In genomic region chr15:78587050-78587994, GRCm38 (mm10) we compare ENCODE assay signal across 8 mouse cellular contexts. TPM values are rescaled to one million over a fixed set of nuclear protein-coding genes. Genes with fewer than 3 reads are reported as not detected.
A peak's percentile ranks its signal among the peaks of the same experiment; 100 is the strongest.
DNase-seq lines count a peak whose midpoint lies in the region; ATAC-seq and TF ChIP-seq lines count a peak whose summit lies in the region.

No protein-coding gene starts in this region.

- peak; percentile 79 for ATAC-seq in forebrain, embryonic 12.5 days (ENCODE audit: low FRiP score)
- peak; percentile 60; the same call in 1 of the 2 replicates for ATAC-seq in liver, embryonic 14.5 days (ENCODE audit: insufficient read depth)
- peak; percentile 79 for ATAC-seq in neural tube, embryonic 12.5 days (ENCODE audit: low FRiP score, low read depth)
- ATAC-seq in stomach, postnatal 0 days (ENCODE audit: low FRiP score, low TSS enrichment): peak; percentile 84

- H3K4me2 ChIP-seq in forebrain, embryonic 12.5 days: no peak overlapping the region
- H3K4me2 ChIP-seq in liver, embryonic 14.5 days (ENCODE audit: low read depth): no peak overlapping the region
- H3K4me2 ChIP-seq in neural tube, embryonic 12.5 days (replicated peaks): no peak overlapping the region
- no peak overlapping the region for H3K4me2 ChIP-seq in stomach, postnatal 0 days (replicated peaks; ENCODE audit: low read depth)

- peak; percentile 91 for DNase-seq in CD4-positive, CD25-positive, alpha-beta regulatory T cell, adult 2 months (ENCODE audit: low read depth, low spot score)
- peak; percentile 51 for DNase-seq in c-Kit-negative CD71-positive TER-119-positive erythroid progenitor cells, embryonic 14.5 days (ENCODE audit: low read depth, low spot score)
- DNase-seq in heart, postnatal 10 days: peak; percentile 85 to 93
- DNase-seq in kidney, postnatal 36 days: peak; percentile 81 to 92
- DNase-seq in liver, embryonic 14.5 days (ENCODE audit: low read depth in 3 of 3, low spot score in 3 of 3): peak in 1 of 3 experiments; percentile 57
- peak; percentile 86 for DNase-seq in stomach, postnatal 0 days (ENCODE audit: low spot score)

- no peak overlapping the region for H3K9ac ChIP-seq in forebrain, embryonic 12.5 days
- no peak overlapping the region for H3K9ac ChIP-seq in liver, embryonic 14.5 days (replicated peaks)
- no peak overlapping the region for H3K9ac ChIP-seq in neural tube, embryonic 12.5 days
- no peak overlapping the region for H3K9ac ChIP-seq in stomach, postnatal 0 days (ENCODE audit: low read length)

- no peaks in the 10 kb centered on the region; the same call in 1 of the 2 replicates for H3K4me1 ChIP-seq in forebrain, embryonic 12.5 days
- H3K4me1 ChIP-seq in liver, embryonic 14.5 days (replicated peaks; ENCODE audit: control insufficient read depth in 2 of 2, insufficient read depth in 2 of 2, low read length in 1 of 2): peaks cover 0 to 8% of the 10 kb centered on the region in 2 experiments; a peak in 2 of 4 replicates
- H3K4me1 ChIP-seq in neural tube, embryonic 12.5 days: no peaks in the 10 kb centered on the region
- H3K4me1 ChIP-seq in stomach, postnatal 0 days (replicated peaks; ENCODE audit: control insufficient read depth, insufficient read depth): no peaks in the 10 kb centered on the region

- intact Hi-C loops in heart, postnatal 10 days (cut with DNase I): loop anchor here (1.0 kb wide), 1 partner anchor 157 kb away; no protein-coding TSS in a partner anchor

- no peak overlapping the region for H3K4me3 ChIP-seq in forebrain, embryonic 12.5 days (replicated peaks)
- no peak overlapping the region for H3K4me3 ChIP-seq in liver, embryonic 14.5 days (ENCODE audit: insufficient read depth in 1 of 2, low read depth in 2 of 2, low read length in 2 of 2)
- H3K4me3 ChIP-seq in neural tube, embryonic 12.5 days: no peak overlapping the region
- no peak overlapping the region for H3K4me3 ChIP-seq in stomach, postnatal 0 days (ENCODE audit: low read depth, low read length)

- no peaks in the 10 kb centered on the region for H3K36me3 ChIP-seq in forebrain, embryonic 12.5 days (replicated peaks)
- H3K36me3 ChIP-seq in liver, embryonic 14.5 days (replicated peaks; ENCODE audit: control insufficient read depth, insufficient read depth, low read depth): no peaks in the 10 kb centered on the region
- H3K36me3 ChIP-seq in neural tube, embryonic 12.5 days: no peaks in the 10 kb centered on the region
- H3K36me3 ChIP-seq in stomach, postnatal 0 days (ENCODE audit: control insufficient read depth, insufficient read depth, low read length): no peaks in the 10 kb centered on the region

- peak; percentile 97 for TF ChIP-seq CTCF in liver, embryonic 14.5 days (IDR thresholded peaks at IDR 0.05; ENCODE audit: low read depth)
- TF ChIP-seq CTCF in stomach, postnatal 0 days (IDR thresholded peaks at IDR 0.05; ENCODE audit: low read depth): peak; percentile 96

- 0 out of 2 replicates have a peak, but pooled peaks cover 5% of the 10 kb centered on the region for H3K9me3 ChIP-seq in forebrain, embryonic 12.5 days
- no peaks in the 10 kb centered on the region for H3K9me3 ChIP-seq in liver, embryonic 14.5 days (ENCODE audit: control insufficient read depth, low read length)
- peaks cover 8% of the 10 kb centered on the region; the same call in 1 of the 2 replicates for H3K9me3 ChIP-seq in neural tube, embryonic 12.5 days
- no peaks in the 10 kb centered on the region for H3K9me3 ChIP-seq in stomach, postnatal 0 days (ENCODE audit: control insufficient read depth, low read length)

- no peak overlapping the region for H3K27ac ChIP-seq in forebrain, embryonic 12.5 days
- no peak overlapping the region for H3K27ac ChIP-seq in liver, embryonic 14.5 days
- no peak overlapping the region for H3K27ac ChIP-seq in neural tube, embryonic 12.5 days
- H3K27ac ChIP-seq in stomach, postnatal 0 days (replicated peaks): no peak overlapping the region

- no peak for TF ChIP-seq EP300 in liver, embryonic 14.5 days (IDR thresholded peaks at IDR 0.05; ENCODE audit: low read depth)
- TF ChIP-seq EP300 in stomach, postnatal 0 days (optimal IDR thresholded peaks at IDR 0.05): no peak

- H3K27me3 ChIP-seq in forebrain, embryonic 12.5 days: peaks cover 9% of the 10 kb centered on the region
- H3K27me3 ChIP-seq in liver, embryonic 14.5 days (ENCODE audit: control insufficient read depth, insufficient read depth, low read length): no peaks in the 10 kb centered on the region
- no peaks in the 10 kb centered on the region for H3K27me3 ChIP-seq in neural tube, embryonic 12.5 days (replicated peaks)
- H3K27me3 ChIP-seq in stomach, postnatal 0 days (ENCODE audit: control insufficient read depth, insufficient read depth, low read length): no peaks in the 10 kb centered on the region

- 51% methylated on average over 18 of the region's 18 CpGs for WGBS in forebrain, embryonic 12.5 days
- 51% methylated on average over 18 of the region's 18 CpGs for WGBS in liver, embryonic 14.5 days (ENCODE audit: insufficient replicate concordance)
- WGBS in neural tube, embryonic 12.5 days: 57% methylated on average over 18 of the region's 18 CpGs
- 55% methylated on average over 18 of the region's 18 CpGs for WGBS in stomach, postnatal 0 days

RNA-seq across cellular contexts. Expression of gene Cyth4, which starts 9.5 kb away (rescaled TPM):
- polyA plus RNA-seq in forebrain, embryonic 12.5 days (2016; fragmentation: Nextera tagmentation; extraction: Ambion mirVana): 3.5 and 4.5 TPM in 2 replicates
- total RNA-seq in heart, postnatal 10 days (2021): 1 to 10 TPM; 4.8 to 6.9 TPM
- polyA plus RNA-seq in liver, embryonic 14.5 days (2012; rRNA removed): 6.4 and 7.6 TPM in 2 replicates
- polyA plus RNA-seq in liver, embryonic 14.5 days (2014; fragmentation: Nextera tagmentation; extraction: Ambion mirVana): 4.3 and 4.9 TPM in 2 replicates
- 6.4 and 6.6 TPM in 2 replicates for polyA plus RNA-seq in neural tube, embryonic 12.5 days (2016; fragmentation: Nextera tagmentation; extraction: Ambion mirVana)
- 5.2 and 5.8 TPM in 2 replicates for polyA plus RNA-seq in stomach, postnatal 0 days (2015; fragmentation: Nextera tagmentation; extraction: Ambion mirVana)

RNA-seq across cellular contexts. Expression of gene Rac2, which starts 14.7 kb away (rescaled TPM):
- polyA plus RNA-seq in forebrain, embryonic 12.5 days (2016; fragmentation: Nextera tagmentation; extraction: Ambion mirVana): 2.6 and 4.6 TPM in 2 replicates
- total RNA-seq in heart, postnatal 10 days (2021): 1 to 10 TPM; 4.6 to 4.7 TPM
- 57.5 and 69.6 TPM in 2 replicates for polyA plus RNA-seq in liver, embryonic 14.5 days (2012; rRNA removed)
- polyA plus RNA-seq in liver, embryonic 14.5 days (2014; fragmentation: Nextera tagmentation; extraction: Ambion mirVana): 108 and 117 TPM in 2 replicates
- polyA plus RNA-seq in neural tube, embryonic 12.5 days (2016; fragmentation: Nextera tagmentation; extraction: Ambion mirVana): 7.7 and 9.0 TPM in 2 replicates
- 6.4 and 8.0 TPM in 2 replicates for polyA plus RNA-seq in stomach, postnatal 0 days (2015; fragmentation: Nextera tagmentation; extraction: Ambion mirVana)

RNA-seq across cellular contexts. Expression of gene Sstr3, which starts 42.8 kb away (rescaled TPM):
- polyA plus RNA-seq in forebrain, embryonic 12.5 days (2016; fragmentation: Nextera tagmentation; extraction: Ambion mirVana): 0.32 and 0.35 TPM in 2 replicates
- total RNA-seq in heart, postnatal 10 days (2021): under 1 TPM in 1 of 2 experiments, not detected in 1; 0.20 TPM
- 0.01 and 0.02 TPM in 2 replicates for polyA plus RNA-seq in liver, embryonic 14.5 days (2012; rRNA removed)
- 0.03 TPM in 1 of 2 replicates, not detected in the other for polyA plus RNA-seq in liver, embryonic 14.5 days (2014; fragmentation: Nextera tagmentation; extraction: Ambion mirVana)
- 0.18 and 0.24 TPM in 2 replicates for polyA plus RNA-seq in neural tube, embryonic 12.5 days (2016; fragmentation: Nextera tagmentation; extraction: Ambion mirVana)
- 0.02 and 0.08 TPM in 2 replicates for polyA plus RNA-seq in stomach, postnatal 0 days (2015; fragmentation: Nextera tagmentation; extraction: Ambion mirVana)

RNA-seq across cellular contexts. Expression of gene C1qtnf6, which starts 56.1 kb away (rescaled TPM):
- 6.2 and 7.6 TPM in 2 replicates for polyA plus RNA-seq in forebrain, embryonic 12.5 days (2016; fragmentation: Nextera tagmentation; extraction: Ambion mirVana)
- total RNA-seq in heart, postnatal 10 days (2021): 10 to 100 TPM; 89.5 to 98.7 TPM
- 4.1 and 4.6 TPM in 2 replicates for polyA plus RNA-seq in liver, embryonic 14.5 days (2012; rRNA removed)
- polyA plus RNA-seq in liver, embryonic 14.5 days (2014; fragmentation: Nextera tagmentation; extraction: Ambion mirVana): 4.7 and 5.0 TPM in 2 replicates
- polyA plus RNA-seq in neural tube, embryonic 12.5 days (2016; fragmentation: Nextera tagmentation; extraction: Ambion mirVana): 7.1 and 8.7 TPM in 2 replicates
- polyA plus RNA-seq in stomach, postnatal 0 days (2015; fragmentation: Nextera tagmentation; extraction: Ambion mirVana): 20.2 and 24.6 TPM in 2 replicates
